Mouse (Mus musculus) cerebellum, adult 8-10 months (tissue): Measurements from ENCODE around the gene Mapk8ip2.
"Not testable (repeated sequence)": the region's sequence is repeated elsewhere in the genome, so short reads cannot be mapped to it uniquely, and the experiment has no call there.

Source experiments
- DNase-seq: peaks from one replicate; pipeline ENCODE4 v3.0.0; 2022

Mapk8ip2 gene

GRCm38 (mm10) chr15:89453865-89454478 is at the start of gene Mapk8ip2:
Gene Mapk8ip2 (plus strand): TSS chr15:89453913.
- DNase-seq = peak; percentile 79

GRCm38 (mm10) chr15:89404831-89405623 is 48.7 kb upstream of the Mapk8ip2 start:
- DNase-seq = no peak

- no peak for DNase-seq
Measured at GRCm38 (mm10) chr15:89406691-89407090, 47.0 kb upstream of the Mapk8ip2 start.

GRCm38 (mm10) chr15:89410118-89410517 is 43.6 kb upstream of the Mapk8ip2 start, which contains the start of gene Syce3:
Gene Syce3 (minus strand): TSS chr15:89410503.
- no peak for DNase-seq

- no peak for DNase-seq
Measured at GRCm38 (mm10) chr15:89415282-89415681, 38.4 kb upstream of the Mapk8ip2 start.

GRCm38 (mm10) chr15:89421938-89422337 is 31.8 kb upstream of the Mapk8ip2 start:
- DNase-seq = peak; percentile 23

GRCm38 (mm10) chr15:89424621-89425020 is 29.1 kb upstream of the Mapk8ip2 start:
- no peak for DNase-seq

- no peak for DNase-seq
Measured at GRCm38 (mm10) chr15:89425711-89426121, 28.0 kb upstream of the Mapk8ip2 start, which contains the start of gene Cpt1b. Gene Cpt1b (minus strand): TSS chr15:89425863.

GRCm38 (mm10) chr15:89426716-89427115 is 27.0 kb upstream of the Mapk8ip2 start:
- DNase-seq = no peak

GRCm38 (mm10) chr15:89428136-89428790 is 25.4 kb upstream of the Mapk8ip2 start:
- DNase-seq = peak; percentile 36

GRCm38 (mm10) chr15:89428821-89429351 is 24.8 kb upstream of the Mapk8ip2 start:
- DNase-seq = no peak

GRCm38 (mm10) chr15:89429352-89430221 is 24.1 kb upstream of the Mapk8ip2 start, which contains the start of the genes C730034F03Rik, Gm44502 and Chkb:
Gene C730034F03Rik (plus strand): TSS chr15:89429589.
Gene Gm44502 (minus strand): TSS chr15:89429696.
Gene Chkb (minus strand): TSS chr15:89429908.
- peak; percentile 90 for DNase-seq

- DNase-seq = peak; percentile 40
Measured at GRCm38 (mm10) chr15:89430341-89430740, 23.4 kb upstream of the Mapk8ip2 start.

GRCm38 (mm10) chr15:89430771-89431170 is 22.9 kb upstream of the Mapk8ip2 start:
- not testable (repeated sequence) for DNase-seq

- DNase-seq = no peak
Measured at GRCm38 (mm10) chr15:89431271-89431670, 22.4 kb upstream of the Mapk8ip2 start.

GRCm38 (mm10) chr15:89431806-89432205 is 21.9 kb upstream of the Mapk8ip2 start:
- DNase-seq = no peak

GRCm38 (mm10) chr15:89432946-89433345 is 20.8 kb upstream of the Mapk8ip2 start:
- DNase-seq = peak; percentile 47

GRCm38 (mm10) chr15:89434136-89434535 is 19.6 kb upstream of the Mapk8ip2 start:
- no peak for DNase-seq

- no peak for DNase-seq
Measured at GRCm38 (mm10) chr15:89435878-89436277, 17.8 kb upstream of the Mapk8ip2 start.

- no peak for DNase-seq
Measured at GRCm38 (mm10) chr15:89442486-89443070, 11.1 kb upstream of the Mapk8ip2 start.
